Mouse (Mus musculus) heart, embryonic 11.5 days (tissue): ENCODE measurements around the gene Npat. TPM values are rescaled to one million over a fixed set of nuclear protein-coding genes. Genes with fewer than 3 reads are reported as not detected.
A peak's percentile ranks its signal among the peaks of the same experiment; 100 is the strongest.

Experiments
- ATAC-seq: fragments of 200-750 bp; cut with Nextera tagmentation; replicated peaks from 2 replicates; pipeline ENCODE4 v1.8.0; 2017; ENCODE audit warnings: moderate library complexity; ENCODE audit not compliant: insufficient number of reproducible peaks, low FRiP score, low TSS enrichment
- H3K27ac ChIP-seq: fragments of 300-500 bp; sonication (generic); 2 replicates; pipeline ENCODE4 v1.5.1; 2014; ENCODE audit warnings: mild to moderate bottlenecking, low read depth, low read length
- H3K27me3 ChIP-seq: fragments of 300-500 bp; sonication (generic); 2 replicates; pipeline ENCODE4 v1.6.1; 2014; ENCODE audit warnings: mild to moderate bottlenecking, low read length, mixed read lengths; ENCODE audit not compliant: control insufficient read depth, insufficient read depth
- H3K36me3 ChIP-seq: fragments of 300-500 bp; sonication (generic); 2 replicates; pipeline ENCODE4 v1.6.1; 2014; ENCODE audit warnings: mild to moderate bottlenecking, low read length, moderate library complexity, mixed read lengths; ENCODE audit not compliant: control insufficient read depth, insufficient read depth
- H3K4me1 ChIP-seq: fragments of 300-500 bp; sonication (generic); 2 replicates; pipeline ENCODE4 v1.6.1; 2014; ENCODE audit warnings: low read length; ENCODE audit not compliant: control insufficient read depth, insufficient read depth
- H3K4me2 ChIP-seq: fragments of 300-500 bp; sonication (generic); 2 replicates; pipeline ENCODE4 v1.6.1; 2014; ENCODE audit warnings: mild to moderate bottlenecking, moderate library complexity
- H3K4me3 ChIP-seq: fragments of 300-500 bp; sonication (generic); 2 replicates; pipeline ENCODE4 v1.5.1; 2014; ENCODE audit warnings: low read depth, low read length
- H3K9ac ChIP-seq: fragments of 300-500 bp; sonication (generic); 2 replicates; pipeline ENCODE4 v1.6.1; 2014; ENCODE audit warnings: mild to moderate bottlenecking, low read depth, low read length, moderate library complexity
- H3K9me3 ChIP-seq: fragments of 300-500 bp; sonication (generic); replicated peaks from 2 replicates; pipeline ENCODE4 v1.6.1; 2016; ENCODE audit warnings: low read length; ENCODE audit not compliant: control insufficient read depth
- WGBS: fragments of 180-500 bp; shearing (Covaris S2); extraction: QIAGEN DNeasy Blood & Tissue Kit; methylation state at CpG from one replicate; pipeline ENCODE4 v1.1.7; 2014; ENCODE audit not compliant: insufficient replicate concordance; 5-methylcytosine and 5-hydroxymethylcytosine counted together
- polyA plus RNA-seq: library from polyadenylated mRNA; unstranded; fragments of >200 nt; fragmentation: Nextera tagmentation; extraction: Ambion mirVana; gene quantifications from 2 replicates; pipeline ENCODE4 v1.2.1, GENCODE M21; 2014

Gene Npat
- polyA plus RNA-seq, 1 experiment from 2014 or later = 18.3 TPM

DNA sequence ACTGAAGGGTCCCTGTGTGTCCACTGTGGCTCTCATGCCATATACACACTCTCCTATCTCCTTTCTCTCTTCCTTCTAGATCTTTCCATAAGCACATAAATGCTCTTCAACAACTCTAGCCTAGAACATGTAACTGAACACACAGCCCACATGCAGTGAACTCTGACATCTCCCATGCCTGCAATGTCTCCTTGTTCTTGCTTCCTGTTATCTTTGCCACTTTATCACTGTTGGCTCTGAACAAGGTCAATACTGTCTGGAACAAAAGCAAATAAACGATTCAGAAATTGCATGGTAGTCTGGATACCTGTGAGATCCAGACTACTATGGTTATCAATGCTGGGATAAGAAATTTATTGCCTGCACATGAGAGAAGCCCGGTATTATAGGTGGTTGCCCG is 67.0 kb downstream of the Npat start:
- H3K27ac ChIP-seq = peak overlapping the region; percentile 6; the same call in 1 of the 2 replicates
- H3K36me3 ChIP-seq = no peaks in the 10 kb centered on the region
- H3K4me1 ChIP-seq = 0 out of 2 replicates have a peak, but pooled peaks cover 2% of the 10 kb centered on the region
- WGBS = 66% methylated on average over 3 of the region's 3 CpGs
- no peak overlapping the region for H3K9ac ChIP-seq
- H3K9me3 ChIP-seq = no peaks in the 10 kb centered on the region
- no peak for ATAC-seq
- H3K4me2 ChIP-seq = no peak overlapping the region
- H3K27me3 ChIP-seq = no peaks in the 10 kb centered on the region
- H3K4me3 ChIP-seq = no peak overlapping the region

DNA sequence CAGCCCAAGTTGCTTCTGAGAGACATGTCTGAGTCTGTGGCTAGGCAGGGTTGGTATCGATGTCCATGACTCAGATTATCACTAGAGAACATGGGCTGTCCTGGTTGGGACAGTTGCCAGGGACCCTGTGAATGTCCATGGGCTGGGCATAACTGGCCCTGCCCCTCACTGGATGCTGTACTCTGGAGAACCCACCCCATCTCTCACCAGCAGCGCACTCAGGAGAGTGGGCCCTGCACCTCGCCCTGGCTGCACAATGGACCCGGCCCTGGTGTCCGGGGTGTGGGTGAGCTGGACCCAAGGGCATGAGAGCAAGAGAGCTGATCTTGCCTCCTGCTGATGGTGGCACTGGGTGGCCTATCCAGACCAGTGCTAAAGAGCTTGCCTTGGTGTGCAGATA is 68.1 kb downstream of the Npat start:
- H3K4me1 ChIP-seq = peaks cover 7% of the 10 kb centered on the region; the same call in 1 of the 2 replicates
- H3K36me3 ChIP-seq = no peaks in the 10 kb centered on the region
- no peaks in the 10 kb centered on the region for H3K27me3 ChIP-seq
- no peak overlapping the region for H3K9ac ChIP-seq
- H3K27ac ChIP-seq = no peak overlapping the region
- no peaks in the 10 kb centered on the region for H3K9me3 ChIP-seq
- whole genome bisulfite sequencing = 86% methylated on average over 5 of the region's 5 CpGs
- ATAC-seq = no peak
- no peak overlapping the region for H3K4me3 ChIP-seq
- no peak overlapping the region for H3K4me2 ChIP-seq

DNA sequence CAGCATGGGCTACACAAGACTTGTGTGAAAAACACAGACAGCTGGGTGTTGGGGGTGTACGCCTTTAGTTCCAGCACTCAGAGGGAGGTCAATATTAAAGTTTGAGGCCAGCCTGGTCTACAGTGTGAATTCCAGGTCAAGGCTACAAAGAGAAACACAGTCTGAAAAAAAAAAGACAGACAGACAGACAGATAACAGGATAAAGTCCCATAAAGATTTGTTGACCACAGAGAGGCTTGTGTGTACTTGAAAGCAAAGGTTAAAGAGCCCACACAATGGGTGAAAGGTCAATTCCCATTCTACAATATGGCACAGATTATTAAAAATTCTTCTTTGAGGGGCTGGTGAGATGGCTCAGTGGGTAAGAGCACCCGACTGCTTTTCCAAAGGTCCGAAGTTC is 70.3 kb downstream of the Npat start:
- H3K9ac ChIP-seq = no peak overlapping the region
- no peaks in the 10 kb centered on the region for H3K36me3 ChIP-seq
- no peak overlapping the region for H3K4me3 ChIP-seq
- peaks cover 7% of the 10 kb centered on the region; the same call in 1 of the 2 replicates for H3K4me1 ChIP-seq
- ATAC-seq = no peak
- H3K27ac ChIP-seq = no peak overlapping the region
- no peaks in the 10 kb centered on the region for H3K27me3 ChIP-seq
- H3K9me3 ChIP-seq = no peaks in the 10 kb centered on the region
- H3K4me2 ChIP-seq = no peak overlapping the region
- 91% methylated on average over 3 of the region's 3 CpGs for WGBS

DNA sequence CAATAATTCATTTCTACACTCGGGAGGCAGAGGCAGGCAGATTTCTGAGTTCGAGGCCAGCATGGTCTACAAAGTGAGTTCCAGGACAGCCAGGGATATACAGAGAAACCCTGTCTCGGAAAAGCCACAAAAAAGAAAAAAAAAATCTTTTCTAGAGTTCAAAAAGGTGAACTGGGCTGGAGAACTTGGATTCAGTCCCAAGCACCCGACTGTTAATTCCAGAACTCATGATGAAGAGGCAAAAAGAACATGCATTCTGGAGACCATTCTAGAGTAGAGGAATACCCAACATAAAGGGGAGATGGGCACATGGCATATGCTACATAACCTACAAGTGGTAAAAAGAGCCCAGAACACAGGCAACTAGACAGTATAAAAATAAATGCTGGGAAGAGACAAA is 71.0 kb downstream of the Npat start:
- Histone ChIP-seq H3K9me3 (no peaks in the 10 kb centered on the region), H3K9ac (no peak overlapping the region), H3K27me3 (no peaks in the 10 kb centered on the region), H3K27ac (no peak overlapping the region), H3K4me1 (peaks cover 7% of the 10 kb centered on the region; the same call in 1 of the 2 replicates), H3K4me3 (no peak overlapping the region), H3K4me2 (no peak overlapping the region), H3K36me3 (no peaks in the 10 kb centered on the region)
- ATAC-seq = no peak
- WGBS = 85% methylated on average over 4 of the region's 4 CpGs

DNA sequence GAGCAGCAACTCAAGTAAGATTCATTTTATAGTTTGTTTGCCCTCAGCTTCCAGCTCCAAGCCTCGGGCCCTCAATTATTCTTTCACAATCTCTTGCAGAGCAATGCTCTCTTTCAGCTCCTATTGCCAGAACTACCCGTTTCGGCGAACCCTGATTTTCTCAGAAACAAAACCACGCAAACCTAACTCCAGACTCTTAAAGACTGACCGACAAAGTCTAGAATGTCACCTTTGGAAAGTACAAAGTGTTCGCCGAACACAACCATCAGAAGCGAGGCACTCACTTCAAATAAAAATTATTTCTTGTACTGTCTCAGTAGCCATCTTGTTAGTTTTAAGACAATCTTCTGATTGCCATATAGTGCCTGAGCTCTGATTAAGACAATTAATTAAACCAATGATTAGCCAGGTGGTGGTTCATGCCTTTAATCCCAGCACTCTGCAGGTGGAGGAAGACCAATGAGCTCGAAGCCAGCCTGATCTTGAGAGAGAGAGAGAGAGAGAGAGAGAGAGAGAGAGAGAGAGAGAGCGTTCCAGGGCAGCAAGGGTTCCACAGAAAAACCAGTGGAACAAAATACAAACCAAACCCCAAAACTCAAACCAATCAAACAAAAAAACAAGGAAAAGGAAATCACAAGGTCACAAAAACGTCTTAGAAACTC is 72.6 kb downstream of the Npat start:
- H3K27ac ChIP-seq = no peak overlapping the region

DNA sequence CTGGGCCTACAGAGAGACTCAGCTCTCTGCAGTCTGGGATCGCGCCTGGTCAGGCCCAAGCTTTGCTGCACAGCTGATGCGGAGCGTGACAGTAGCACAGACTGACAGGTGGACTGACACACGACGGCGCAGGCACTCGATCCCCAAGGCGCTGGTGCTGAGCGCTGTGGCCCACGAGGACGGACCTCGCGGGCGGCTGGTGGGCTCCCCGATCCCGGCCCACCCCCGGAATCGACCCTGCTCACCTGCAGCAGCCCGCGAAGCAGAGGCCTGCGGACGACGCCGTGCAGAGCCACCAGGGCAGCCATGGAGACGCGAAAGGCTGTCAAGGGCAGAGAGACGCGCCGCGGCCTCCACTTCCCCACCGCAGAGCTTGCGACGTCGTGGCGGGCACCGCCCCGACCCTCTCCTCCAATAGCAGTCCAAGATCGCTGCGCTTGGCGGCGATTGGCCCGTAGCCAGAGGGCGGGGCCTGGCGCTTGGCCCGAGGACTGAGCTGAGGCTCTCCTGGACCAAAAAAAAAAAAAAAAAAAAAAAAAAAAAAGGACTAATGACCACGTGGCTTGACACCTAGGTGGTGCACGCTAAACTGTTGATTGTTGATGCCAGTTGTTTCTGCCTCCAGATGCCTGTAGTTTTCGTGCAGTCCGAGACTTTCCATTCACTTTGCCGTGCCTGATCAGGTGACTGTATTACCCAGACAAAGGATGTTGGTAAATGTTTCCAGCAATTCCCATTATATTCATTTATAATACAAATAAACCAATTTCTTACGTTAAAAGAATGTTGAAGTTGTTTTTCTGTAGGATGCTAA is 73.3 kb downstream of the Npat start, which contains the start of gene Acat1:
Acat1 (minus strand) TSS at position 415 of the 814 bp plus-strand sequence.
- Histone ChIP-seq H3K9me3 (no peaks in the 10 kb centered on the region), H3K27me3 (no peaks in the 10 kb centered on the region), H3K4me3 (peak within 1 kb of the TSS; percentile 64), H3K4me2 (peak within 1 kb of the TSS; percentile 94), H3K9ac (peak within 1 kb of the TSS; percentile 91), H3K27ac (peak within 1 kb of the TSS; percentile 75; the same call in 1 of the 2 replicates), H3K4me1 (peaks cover 4% of the 10 kb centered on the region; the same call in 1 of the 2 replicates), H3K36me3 (no peaks in the 10 kb centered on the region)
- ATAC-seq = peak; percentile 96
- 5% methylated on average over 52 of the region's 52 CpGs for WGBS

More for the DNA sequence above, 72.6 kb downstream of the Npat start:
- 76% methylated on average over 12 of the region's 12 CpGs for WGBS
- H3K36me3 ChIP-seq = no peaks in the 10 kb centered on the region
- H3K4me1 ChIP-seq = peaks cover 7% of the 10 kb centered on the region; the same call in 1 of the 2 replicates
- H3K4me2 ChIP-seq = peak overlapping the region; percentile 94
- ATAC-seq = no peak
- no peaks in the 10 kb centered on the region for H3K9me3 ChIP-seq
- H3K27me3 ChIP-seq = no peaks in the 10 kb centered on the region
- H3K4me3 ChIP-seq = peak overlapping the region; percentile 64
- H3K9ac ChIP-seq = peak overlapping the region; percentile 91

DNA sequence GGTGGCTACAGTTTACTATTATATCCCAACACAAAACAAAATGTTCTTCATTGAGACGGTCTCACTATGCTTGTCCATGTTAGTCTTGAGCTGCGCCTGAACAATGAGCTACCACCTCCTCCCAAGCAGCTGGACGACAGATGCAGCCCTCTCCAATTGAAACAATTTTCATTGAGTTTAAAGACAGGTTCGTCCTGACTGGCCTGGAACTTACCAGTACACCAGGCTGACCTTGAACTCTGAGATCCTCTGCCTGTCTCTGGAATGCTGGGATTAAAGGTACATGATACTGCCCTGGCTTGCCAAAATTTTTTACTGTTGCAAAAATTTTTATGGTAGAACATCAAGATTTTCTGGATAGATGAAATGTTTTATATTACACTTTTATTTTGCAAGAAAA is 77.4 kb downstream of the Npat start:
- H3K27me3 ChIP-seq = no peaks in the 10 kb centered on the region
- WGBS = 85% methylated on average over 4 of the region's 4 CpGs
- no peaks in the 10 kb centered on the region; the same call in 1 of the 2 replicates for H3K36me3 ChIP-seq
- H3K4me3 ChIP-seq = no peak overlapping the region
- H3K9ac ChIP-seq = no peak overlapping the region
- H3K4me2 ChIP-seq = no peak overlapping the region
- no peaks in the 10 kb centered on the region for H3K9me3 ChIP-seq
- peaks cover under 1% of the 10 kb centered on the region; the same call in 1 of the 2 replicates for H3K4me1 ChIP-seq
- H3K27ac ChIP-seq = no peak overlapping the region
- no peak for ATAC-seq

DNA sequence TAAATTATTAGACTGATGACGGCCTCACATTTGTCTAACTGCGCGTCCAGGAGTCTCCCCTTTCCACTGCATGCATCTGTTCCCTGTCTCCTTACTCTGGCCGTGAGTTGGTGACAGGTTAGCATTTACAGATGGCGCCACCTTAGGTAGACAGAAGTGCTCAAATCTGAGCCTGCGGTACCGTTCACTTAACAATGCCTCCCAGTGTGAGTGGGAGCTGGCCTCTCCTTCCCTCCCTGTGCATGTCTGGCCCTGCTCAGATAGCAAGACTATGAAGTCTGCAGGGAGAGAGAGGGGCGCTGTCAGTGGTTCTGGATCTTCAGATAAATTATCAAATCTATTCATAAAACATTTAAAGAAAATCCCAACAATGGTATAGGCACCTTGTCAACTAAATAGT is 78.4 kb downstream of the Npat start:
- no peaks in the 10 kb centered on the region for H3K9me3 ChIP-seq
- no peak overlapping the region for H3K9ac ChIP-seq
- 52% methylated on average over 8 of the region's 8 CpGs for WGBS
- ATAC-seq = no peak
- peaks cover 3% of the 10 kb centered on the region; the same call in 1 of the 2 replicates for H3K36me3 ChIP-seq
- no peaks in the 10 kb centered on the region for H3K27me3 ChIP-seq
- H3K27ac ChIP-seq = no peak overlapping the region; the same call in 1 of the 2 replicates
- H3K4me3 ChIP-seq = no peak overlapping the region
- H3K4me2 ChIP-seq = no peak overlapping the region; the same call in 1 of the 2 replicates
- no peaks in the 10 kb centered on the region for H3K4me1 ChIP-seq
